Mouse (Mus musculus): ENCODE results near the gene Ddr1.

The Ddr1 gene

GRCm38 (mm10) chr17:35633992-35634391, 70.4 kb downstream of the Ddr1 start:
- no peak for DNase-seq (ENCODE audit: low spot score)
